Mouse (Mus musculus): ENCODE data around the gene Adgb.
"Not testable (repeated sequence)": the region's sequence is repeated elsewhere in the genome, so short reads cannot be mapped to it uniquely, and the experiment has no call there.

Gene Adgb

DNA sequence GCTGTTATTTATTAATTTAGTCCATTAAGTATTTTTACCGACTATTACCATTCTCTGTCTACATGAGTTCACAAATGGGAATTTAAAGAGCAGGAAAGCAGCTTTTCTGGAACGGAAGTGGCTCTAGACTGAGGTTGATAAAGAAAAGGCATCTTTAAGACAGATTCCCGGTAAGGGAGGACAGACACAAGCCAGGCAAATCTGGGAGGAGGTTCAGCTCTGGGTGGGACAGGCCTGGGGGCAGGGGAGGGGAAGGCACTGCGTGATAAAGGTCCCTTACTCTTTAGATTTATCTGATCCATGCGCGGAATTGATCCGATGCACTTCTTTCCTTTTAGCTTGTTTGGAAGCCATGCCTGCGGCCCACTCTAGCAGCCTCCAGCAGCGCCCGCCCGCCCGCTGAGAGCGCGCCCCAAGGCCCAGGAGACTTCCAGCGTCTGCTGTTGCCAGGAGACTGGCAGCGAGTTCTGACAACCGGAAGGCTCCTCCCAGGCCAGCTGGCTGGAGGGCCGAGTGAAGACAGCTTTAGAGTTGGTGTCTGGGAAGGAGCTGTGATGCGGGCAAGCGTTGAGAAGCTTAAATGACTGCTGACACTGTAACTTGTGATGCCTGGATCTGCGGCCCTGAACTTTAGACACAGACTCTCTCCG lies at the start of gene Adgb:
TSS of gene Adgb (minus strand) at position 366 of the 650 bp plus-strand sequence.
- peak; percentile 6 to 26 for DNase-seq

DNA sequence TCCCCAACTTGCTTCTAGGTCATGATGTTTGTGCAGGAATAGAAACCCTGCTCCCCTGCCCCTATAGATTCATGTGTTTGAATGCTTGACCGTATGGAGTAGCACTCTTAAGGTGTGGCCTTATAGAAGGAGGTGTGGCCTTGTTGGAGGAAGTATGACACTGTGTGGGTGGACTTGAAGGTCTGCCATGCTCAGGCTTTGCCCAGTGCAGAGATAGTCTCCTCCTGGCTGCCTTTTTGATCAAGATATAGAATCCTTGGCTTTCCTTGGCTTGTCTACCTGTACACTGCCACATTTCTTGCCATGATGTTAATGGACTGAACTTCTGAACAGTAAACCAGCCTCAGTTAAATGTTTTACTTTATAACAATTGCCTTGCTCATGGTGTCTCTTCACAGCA lies 8.0 kb upstream of the Adgb start:
- DNase-seq = no peak

DNA sequence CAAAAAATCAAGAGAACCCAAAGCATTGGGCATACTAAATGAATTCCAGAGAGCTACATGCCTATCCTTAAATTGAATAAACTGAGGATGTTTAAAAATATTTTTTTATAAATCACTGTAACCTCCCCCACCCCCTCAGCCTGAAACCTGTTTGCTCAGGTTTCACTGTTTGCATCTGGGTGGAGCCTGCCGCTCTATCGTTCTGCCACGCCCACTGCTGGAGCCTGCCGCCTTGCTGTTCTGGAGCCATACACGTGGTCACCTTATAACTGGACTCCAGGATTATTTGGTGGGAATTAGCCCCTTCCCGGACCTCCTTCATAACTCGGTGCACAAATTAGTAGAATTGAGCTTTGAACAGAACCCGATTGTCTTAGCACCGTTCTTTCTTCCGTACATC lies 5.3 kb upstream of the Adgb start:
- not testable (repeated sequence) for DNase-seq

DNA sequence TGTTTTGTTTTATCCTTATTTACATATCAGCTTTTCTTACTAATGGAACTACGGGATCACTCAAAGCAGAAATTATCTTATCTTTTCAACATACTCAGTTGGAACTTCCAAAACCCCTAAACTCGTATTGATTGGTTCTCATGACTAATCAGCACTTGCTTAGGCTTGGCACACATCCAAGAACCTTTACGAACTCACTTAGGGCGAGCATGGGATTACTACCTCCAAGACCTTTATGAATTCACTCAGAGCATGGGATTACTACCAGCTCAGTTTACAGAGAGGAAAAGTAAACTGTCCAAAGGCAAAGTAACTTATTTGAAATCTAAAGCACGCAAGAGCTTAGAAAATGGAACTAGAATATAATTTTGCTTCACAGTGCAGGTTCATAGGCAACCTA lies 4.8 kb upstream of the Adgb start:
- no peak for DNase-seq

DNA sequence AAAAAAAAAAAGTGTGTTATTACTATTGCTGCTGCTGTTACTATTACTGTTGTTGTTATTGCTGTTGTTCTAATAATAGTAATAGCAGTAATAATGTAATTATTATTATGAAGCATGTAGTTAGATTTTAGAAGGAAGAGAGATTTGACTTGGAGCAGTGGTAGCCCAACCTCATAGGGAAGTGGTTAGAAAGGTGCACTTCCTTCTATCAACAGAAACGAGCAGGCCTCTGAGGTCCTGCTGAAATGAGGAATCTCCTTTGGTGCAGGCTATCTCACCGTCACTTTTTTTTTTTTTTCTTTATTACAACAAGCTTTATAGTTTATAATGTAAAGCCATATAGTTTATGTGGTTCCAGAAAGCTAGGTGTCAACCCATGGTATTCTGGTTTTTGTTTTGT lies 4.4 kb upstream of the Adgb start:
- no peak for DNase-seq

DNA sequence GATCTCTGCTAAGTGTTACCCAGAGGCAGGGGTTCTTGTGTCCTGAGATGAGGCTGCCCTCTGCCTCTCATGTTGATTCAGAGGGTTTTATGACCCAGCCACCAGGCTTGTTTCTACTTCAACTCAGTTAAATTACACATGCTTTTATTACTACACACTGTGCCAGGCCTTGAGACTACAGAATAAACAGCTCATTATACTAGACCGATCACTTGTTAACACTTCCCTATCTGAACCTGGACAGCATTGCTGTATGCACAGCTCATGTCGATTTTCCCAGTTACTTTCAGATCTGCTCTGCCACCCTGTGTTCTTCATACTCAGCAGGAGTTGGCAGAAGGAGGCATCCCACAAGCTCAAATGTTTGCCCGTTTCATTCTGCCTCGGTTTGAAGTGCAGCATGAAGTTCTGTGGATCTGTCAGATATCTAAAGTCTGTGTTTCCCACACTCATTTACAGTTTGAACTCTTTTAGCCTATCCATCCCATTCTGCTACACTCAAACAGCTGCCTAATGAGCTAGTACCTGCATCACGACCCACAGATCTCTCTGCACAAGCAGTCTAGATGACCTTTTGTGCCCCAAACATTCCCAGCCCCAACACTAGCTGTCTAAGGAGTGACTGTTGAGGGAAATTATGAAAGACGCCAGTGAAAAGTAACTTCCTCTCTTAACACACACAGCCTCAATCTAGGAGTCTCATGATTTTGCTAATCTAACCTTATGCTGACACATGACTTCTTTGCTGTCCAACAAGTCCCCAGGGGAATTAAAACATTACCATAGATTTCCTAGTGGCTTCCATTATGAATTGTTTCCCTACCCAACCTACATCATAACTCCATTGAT lies 3.2 kb downstream of the Adgb start:
- no peak for DNase-seq

DNA sequence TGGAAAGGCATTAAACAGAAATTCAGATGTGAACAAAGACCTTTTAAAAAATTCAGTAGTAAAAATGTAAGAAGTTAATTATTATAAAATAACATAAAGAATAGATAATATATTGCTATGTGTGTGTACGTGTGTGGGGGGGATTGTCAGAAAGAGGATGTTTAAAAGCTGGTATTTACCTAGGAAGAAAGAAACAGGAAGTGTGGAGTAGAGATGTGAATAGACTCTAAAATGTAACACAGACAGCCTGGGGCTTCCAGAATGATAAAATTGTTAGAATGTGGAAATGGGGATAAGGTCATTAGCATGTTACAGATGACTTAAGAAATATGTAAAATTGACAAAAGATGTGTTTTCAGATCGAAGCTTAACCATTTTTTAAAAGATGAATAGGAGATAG lies 12.0 kb downstream of the Adgb start:
- no peak for DNase-seq

DNA sequence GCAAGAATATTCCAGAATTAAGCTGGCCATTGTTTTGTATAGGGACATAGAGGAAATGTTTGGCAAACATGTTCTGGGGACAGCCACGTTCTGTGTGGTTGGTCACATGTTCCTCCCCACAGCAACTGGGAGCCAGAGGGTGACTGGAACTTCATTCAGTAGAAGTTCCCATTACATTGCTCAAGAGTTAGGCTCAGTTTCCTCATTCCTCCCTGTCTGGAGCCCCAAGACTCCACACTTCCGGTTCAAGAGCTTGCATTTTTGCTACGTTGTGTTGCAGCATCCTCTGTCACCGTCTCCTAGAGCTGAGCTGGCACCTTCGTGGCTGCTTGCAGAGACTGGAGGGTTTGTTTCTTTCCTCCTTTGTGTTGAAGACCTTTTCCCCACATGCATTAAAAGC lies 15.1 kb downstream of the Adgb start:
- no peak for DNase-seq

DNA sequence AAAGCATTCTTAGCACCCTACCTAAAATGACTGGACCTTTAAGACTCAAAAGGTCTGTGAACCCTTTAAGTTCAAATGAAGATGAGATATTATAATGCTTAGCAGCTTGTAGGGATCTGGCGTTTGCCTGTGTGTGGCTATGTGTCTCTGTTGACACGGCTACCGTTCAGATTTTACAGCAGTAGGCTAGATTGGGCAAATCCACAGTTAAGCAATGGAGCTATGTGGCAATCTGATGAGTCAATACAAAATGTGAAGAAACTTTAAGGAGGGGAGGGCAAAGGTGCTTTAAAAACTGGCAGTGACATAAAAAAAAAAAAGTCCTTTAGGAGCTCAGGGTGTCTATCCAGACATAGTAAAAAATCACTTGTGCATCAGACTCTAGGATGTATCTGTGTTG lies 23.1 kb downstream of the Adgb start:
- no peak for DNase-seq

DNA sequence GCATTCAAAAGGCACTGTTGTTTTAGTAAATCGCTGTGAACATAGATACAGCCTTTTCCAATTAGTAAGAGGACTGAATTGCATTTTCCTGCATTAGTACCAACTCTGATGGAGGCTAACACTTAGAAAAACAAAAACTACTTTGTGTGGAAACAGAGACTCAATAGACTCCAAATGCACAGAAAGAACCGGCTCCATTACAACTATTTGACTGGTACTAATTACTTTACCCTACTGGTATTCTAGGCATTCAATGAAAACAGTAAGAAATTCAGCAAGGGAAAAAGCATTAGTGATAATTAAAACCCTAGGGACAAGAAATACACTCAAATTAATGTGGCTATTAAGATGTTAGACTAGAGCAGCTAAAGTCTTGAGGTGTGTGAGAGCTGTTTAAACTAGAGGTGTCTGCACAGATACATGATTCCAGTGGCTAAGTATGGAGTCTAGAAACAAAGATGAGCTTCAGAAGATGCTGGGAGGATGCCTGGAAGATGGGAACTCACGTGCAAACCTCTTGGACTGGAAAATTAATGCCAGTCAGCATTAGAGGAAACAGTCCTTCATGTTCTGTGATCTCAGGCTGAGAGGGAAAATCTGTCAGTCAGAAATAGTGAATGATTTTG lies 27.2 kb downstream of the Adgb start:
- DNase-seq = no peak

DNA sequence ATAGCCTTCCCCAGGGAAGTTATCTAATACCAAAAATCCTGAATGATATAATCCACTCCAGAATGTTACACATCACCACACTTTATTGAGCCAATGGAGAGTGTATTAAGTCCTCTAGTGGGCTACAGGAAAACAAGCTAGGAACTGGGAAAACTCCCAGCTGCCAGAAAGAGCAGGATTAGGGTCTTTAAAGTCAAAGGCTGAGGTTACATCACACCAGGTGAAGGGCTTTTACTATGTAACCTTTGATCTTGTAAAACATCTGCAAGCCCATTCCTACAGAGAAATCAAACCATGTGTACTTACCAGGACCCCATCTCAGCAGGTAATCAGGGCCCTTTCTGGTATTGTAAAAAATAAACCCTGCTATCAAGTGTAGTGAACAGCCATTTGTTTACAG lies 28.6 kb downstream of the Adgb start:
- DNase-seq = no peak

DNA sequence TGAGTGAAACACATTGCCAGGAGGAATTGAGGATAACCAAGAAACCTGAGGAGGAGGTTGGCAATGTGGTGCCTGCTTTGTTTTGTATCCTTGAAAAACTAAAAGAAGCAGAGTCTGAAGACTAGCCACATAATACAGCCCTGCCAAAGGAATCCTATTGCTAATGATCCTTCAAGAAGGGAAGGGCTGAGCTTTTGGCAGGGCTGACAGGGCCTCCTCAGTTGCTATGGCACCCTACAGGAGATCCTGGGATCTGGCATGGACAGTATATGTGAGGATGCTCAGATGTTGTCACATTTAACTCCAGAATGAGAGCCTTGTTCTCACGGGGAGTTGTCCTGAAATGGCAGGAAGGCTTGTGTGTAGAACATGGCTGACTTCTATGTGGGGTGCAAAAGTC lies 37.1 kb downstream of the Adgb start:
- DNase-seq = no peak

DNA sequence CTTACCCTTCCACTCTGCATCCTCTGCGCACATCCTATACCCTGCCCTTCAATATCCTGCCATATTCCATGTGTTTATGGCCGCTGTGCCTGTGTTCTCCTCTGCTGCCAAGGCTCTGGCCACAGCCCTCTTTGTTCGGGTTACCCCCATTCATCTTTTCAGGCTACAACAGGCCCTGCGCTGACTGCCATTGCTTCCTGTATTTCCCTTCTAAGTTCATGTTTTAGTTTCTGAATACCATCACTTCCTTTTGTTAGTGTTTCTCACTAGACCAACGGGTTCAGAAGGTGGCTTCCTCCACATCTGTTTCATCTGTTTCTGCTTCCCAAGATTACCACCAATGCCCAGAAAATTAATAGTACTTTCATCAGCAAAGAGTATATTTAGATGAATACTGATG lies 42.5 kb downstream of the Adgb start:
- no peak for DNase-seq

DNA sequence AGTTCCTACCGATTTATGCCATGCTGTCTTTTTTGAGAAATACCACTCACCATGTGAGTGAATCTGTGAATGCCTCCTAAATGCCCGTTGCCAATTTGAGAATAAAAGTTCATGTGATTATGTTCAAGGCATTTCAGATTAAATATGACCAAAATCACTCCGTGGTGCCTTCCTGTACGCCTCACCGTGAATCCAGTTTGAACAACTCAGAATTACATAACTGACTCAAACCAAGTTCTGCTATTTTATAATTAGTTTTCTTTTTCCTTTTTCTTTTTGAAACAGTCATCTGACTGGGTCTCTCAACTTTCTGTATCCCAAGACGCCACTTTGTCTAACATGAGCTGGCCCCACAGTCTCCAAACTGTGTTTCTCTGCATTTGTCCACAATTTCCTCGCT lies 43.1 kb downstream of the Adgb start:
- DNase-seq = no peak

DNA sequence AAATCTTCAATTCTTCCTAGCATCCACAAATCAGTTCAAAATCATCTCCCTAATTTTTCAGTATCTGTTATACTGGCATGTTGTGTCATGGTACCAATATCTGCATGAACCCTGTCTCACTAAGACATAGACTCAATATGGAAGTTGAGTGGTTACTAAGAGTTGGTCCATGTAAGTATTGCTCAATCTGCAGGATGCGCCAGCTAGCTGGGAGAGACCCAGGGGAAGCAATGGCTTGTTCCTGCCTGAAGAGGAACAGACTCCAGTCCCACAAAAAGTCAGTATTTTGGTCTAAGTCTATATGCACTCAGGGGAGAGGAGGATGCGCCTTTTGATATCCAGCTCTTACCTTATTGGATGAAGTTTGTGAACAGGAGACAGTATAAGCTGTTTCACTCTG lies 47.7 kb downstream of the Adgb start:
- DNase-seq = no peak

DNA sequence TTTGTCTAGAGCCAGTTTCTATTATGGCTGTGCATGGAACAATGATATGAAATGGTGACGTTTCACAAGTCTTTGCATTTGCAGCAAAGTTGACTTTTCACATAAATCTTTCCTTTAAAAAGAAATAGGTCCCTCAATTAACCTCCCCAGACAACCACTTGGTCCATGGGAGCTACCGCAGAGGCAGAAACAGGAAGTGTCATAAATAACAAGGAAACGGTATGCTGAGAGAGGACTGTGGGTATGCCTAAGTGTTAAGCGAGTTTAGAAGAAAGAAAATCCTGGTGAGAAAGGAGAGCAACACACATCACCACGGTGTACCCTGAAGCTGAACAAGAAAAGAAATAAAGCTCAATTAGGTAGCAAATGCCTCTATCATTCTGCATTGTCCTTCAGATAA lies 61.1 kb downstream of the Adgb start:
- no peak for DNase-seq

DNA sequence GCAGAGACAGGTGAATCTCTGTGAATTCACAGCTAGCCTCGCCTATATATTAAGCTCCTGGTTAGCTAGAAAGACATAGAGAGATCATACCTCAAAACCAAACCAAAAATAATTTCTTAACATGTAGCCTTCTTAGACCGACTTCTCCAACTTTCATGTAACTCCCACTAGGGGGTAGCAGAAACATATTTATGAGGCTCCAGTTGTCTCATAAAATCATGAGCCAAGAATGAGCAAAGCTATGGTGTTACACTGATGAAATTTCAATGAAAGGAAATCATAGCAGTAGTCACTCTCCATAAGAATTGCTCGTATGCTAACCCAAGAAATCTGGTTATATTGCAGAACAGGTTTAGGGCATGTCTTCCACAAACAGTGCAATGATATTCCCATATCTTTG lies 64.0 kb downstream of the Adgb start:
- DNase-seq = no peak

DNA sequence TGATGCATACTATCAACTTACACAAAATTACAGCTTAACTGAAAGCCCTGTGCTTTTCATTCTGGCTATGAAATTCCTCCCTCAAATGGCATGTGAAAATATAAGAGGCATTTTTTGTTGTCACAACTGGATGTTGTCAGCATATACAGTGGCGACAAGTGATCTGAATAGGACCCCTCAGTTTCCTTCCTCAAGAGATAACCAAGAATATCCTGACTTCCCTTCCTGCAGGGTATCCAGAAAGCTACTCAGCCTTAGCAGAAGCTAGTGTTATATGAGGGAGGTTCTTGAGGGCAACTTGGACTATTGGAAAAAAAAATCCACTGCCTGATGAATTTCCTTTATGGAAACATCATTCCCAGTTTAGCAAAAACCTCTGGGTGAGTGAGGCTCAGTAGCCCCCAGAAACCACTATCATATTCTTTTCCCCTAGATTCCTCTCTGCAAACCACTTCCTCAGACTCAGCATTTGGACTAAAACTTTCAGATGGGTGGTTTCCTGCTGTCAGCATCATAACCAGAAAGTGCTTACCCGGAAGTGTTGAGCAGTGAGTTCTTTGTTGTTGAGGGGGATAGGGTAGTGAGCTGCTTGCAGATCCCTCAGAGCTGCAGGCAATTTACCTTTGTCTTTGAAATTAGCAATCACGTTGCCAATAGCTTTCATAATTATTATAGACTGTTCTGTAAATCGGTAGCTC lies 76.2 kb downstream of the Adgb start:
- peak; percentile 3 to 4 for DNase-seq

DNA sequence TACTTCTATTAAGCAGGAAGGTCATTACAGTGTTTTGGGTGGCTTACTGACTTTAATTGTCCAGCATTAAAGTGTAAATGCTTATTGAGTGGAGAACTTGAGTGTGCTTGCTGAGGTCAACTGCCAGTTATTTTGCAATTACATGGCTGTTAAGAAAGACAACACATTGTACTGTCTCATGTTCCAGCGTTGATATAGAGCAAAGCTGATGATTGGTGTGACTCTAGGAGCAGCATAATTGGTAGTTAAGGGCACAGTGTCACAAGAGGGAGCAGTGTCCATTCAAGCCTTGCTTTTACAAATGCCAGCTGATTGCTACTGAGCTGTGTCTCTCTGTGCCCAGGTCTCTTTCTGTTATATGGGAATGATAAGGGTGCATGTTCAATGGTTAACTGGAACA lies 97.5 kb downstream of the Adgb start:
- no peak for DNase-seq

DNA sequence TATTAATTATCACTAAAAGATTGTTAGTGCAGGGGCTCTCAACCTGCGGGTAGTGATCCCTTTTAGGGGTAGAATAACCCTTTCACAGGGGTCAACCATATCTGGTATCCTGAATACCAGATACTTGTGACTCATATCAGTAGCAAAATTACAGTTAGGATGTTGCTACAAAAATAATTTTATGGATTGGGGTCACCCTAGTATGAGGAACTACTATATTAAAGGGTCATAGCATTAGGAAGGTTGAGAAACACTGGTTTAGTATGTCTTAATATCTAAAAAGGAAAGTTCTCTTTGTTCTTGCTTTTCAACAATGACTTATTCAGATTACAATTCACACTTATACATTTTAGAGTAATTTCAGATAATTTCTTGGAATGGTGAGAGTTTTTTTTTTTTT lies 108.1 kb downstream of the Adgb start:
- no peak for DNase-seq

DNA sequence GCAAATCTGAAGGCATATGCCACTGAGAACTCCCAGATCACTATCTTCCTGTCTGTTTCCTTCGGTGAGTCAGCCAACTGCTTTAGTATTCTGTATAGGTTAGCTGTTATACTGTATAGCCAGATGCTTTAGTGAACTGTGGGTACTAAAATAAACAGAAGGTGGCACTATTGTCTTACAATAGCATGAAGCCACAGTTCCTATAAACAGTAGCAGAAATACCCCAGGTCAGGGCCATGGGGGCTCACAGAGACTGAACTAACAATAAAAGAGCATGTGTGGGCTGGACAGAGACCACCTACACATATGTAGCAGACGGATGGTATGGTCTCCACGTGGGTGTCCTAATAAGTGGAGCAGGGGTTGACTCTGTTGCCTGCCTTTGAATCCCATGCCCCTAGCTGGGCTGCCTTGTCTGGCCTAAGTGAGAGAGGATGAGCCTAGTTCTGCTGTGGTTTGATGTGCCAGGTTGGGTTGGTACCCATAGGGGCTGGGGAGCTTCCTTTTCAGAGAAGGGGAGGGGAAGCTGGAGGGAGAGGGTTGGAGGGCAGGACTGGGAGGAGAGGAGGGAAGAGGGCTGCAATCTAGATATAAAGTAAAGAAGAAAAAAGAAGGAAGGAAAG lies 116.4 kb downstream of the Adgb start:
- DNase-seq = peak; percentile 2 to 4

DNA sequence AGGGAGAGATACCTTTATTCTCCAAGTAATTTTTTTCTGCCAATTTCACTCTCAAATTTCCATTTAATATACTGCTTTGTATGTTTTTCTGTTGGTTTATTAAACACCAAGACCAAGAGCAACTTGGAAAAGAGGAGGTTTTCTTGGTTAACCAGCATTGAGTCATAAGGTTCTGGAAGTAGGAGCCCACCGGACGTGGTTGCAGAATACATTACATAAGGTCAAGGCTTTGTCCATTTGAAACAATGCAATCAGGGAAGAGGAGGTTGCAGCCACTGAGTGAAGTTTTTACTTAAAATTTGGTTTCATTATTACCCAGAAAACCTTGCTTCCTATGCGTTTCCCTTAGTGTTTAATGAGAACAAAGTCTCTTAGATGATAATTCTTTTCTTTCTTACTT lies 119.9 kb downstream of the Adgb start:
- DNase-seq = no peak

DNA sequence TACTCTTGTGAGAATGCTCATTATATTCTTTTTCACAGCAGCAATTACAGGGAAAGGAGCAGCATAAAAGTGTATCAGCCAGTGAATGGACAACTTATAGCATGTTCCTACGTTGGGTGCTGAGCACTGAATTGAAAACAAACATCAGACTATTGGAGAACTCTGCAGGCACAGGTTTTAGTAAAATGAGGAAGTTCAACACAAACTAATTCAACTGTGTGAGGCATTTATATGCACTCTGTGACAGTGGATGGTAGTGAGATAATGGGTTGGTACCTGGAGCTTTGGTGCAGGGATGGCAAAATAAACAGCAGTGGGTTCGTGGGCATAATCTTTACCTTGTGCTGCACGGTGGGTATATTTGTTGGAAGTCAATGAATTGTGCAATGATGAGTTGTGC lies 121.6 kb downstream of the Adgb start:
- DNase-seq = no peak

Data from thymus, postnatal 36 days (tissue).